Mouse (Mus musculus) hindbrain, postnatal 0 days (tissue): ENCODE data around the gene Lage3. TPM values are rescaled to one million over a fixed set of nuclear protein-coding genes. Genes with fewer than 3 reads are reported as not detected.
A peak's percentile ranks its signal among the peaks of the same experiment; 100 is the strongest.

Experiments
- ATAC-seq: fragments of 200-750 bp; cut with Nextera tagmentation; 2 replicates; pipeline ENCODE4 v1.8.0; 2017; ENCODE audit warnings: mild to moderate bottlenecking, moderate TSS enrichment, moderate library complexity
- DNase-seq: peaks from one replicate; pipeline ENCODE4 v3.0.0-alpha.2; 2015; ENCODE audit warnings: low spot score
- H3K27ac ChIP-seq: fragments of 300-500 bp; sonication (generic); 2 replicates; pipeline ENCODE4 v1.5.1; 2014; ENCODE audit warnings: mild to moderate bottlenecking
- H3K27me3 ChIP-seq: fragments of 300-500 bp; sonication (generic); 2 replicates; pipeline ENCODE4 v1.6.1; 2014; ENCODE audit warnings: low read length, mixed read lengths; ENCODE audit not compliant: insufficient read depth
- H3K36me3 ChIP-seq: fragments of 300-500 bp; sonication (generic); 2 replicates; pipeline ENCODE4 v1.6.1; 2014; ENCODE audit warnings: low read length, mixed read lengths; ENCODE audit not compliant: insufficient read depth
- H3K4me1 ChIP-seq: fragments of 300-500 bp; sonication (generic); 2 replicates; pipeline ENCODE4 v1.6.1; 2014; ENCODE audit warnings: antibody characterized with exemption, low read length, mixed read lengths; ENCODE audit not compliant: insufficient read depth
- H3K4me2 ChIP-seq: fragments of 300-500 bp; sonication (generic); 2 replicates; pipeline ENCODE4 v1.6.1; 2014; ENCODE audit warnings: low read depth, mild to moderate bottlenecking, low read length, moderate library complexity, mixed read lengths
- H3K4me3 ChIP-seq: fragments of 300-500 bp; sonication (generic); 2 replicates; pipeline ENCODE4 v1.5.1; 2014; ENCODE audit warnings: low read length
- H3K9ac ChIP-seq: fragments of 300-500 bp; sonication (generic); replicated peaks from 2 replicates; pipeline ENCODE4 v1.6.1; 2014; ENCODE audit warnings: mild to moderate bottlenecking, low read length, moderate library complexity, mixed read lengths
- H3K9me3 ChIP-seq: fragments of 300-500 bp; sonication (generic); 2 replicates; pipeline ENCODE4 v1.6.1; 2016; ENCODE audit warnings: low read length, mixed read lengths
- CTCF ChIP-seq: IDR thresholded peaks from 2 replicates; pipeline ENCODE4 v1.5.1; 2016; ENCODE audit warnings: antibody characterized with exemption, control low read depth, low read depth
- WGBS: fragments of 180-500 bp; shearing (Covaris S2); extraction: QIAGEN DNeasy Blood & Tissue Kit; methylation state at CpG from one replicate; pipeline ENCODE4 v1.1.7; 2014; 5-methylcytosine and 5-hydroxymethylcytosine counted together
- polyA plus RNA-seq: library from polyadenylated mRNA; unstranded; fragments of >200 nt; fragmentation: Nextera tagmentation; extraction: Ambion mirVana; gene quantifications from 2 replicates; pipeline ENCODE4 v1.2.1, GENCODE M21; 2015
- total RNA-seq: library from RNA; depleted of rRNA; stranded (reverse); fragments of >200 nt; gene quantifications from 2 replicates; pipeline ENCODE4 v1.2.3, GENCODE M21; 2014; rRNA removed

Gene Lage3
- total RNA-seq (34.2 and 56.9 TPM in 2 replicates), polyA plus RNA-seq (76.4 and 78.1 TPM in 2 replicates)

GRCm38 (mm10) chrX:74353467-74353770, at the start of gene Lage3:
Gene Lage3, minus strand, starts transcription at chrX:74353618.
- 58% methylated on average over 11 of the region's 22 CpGs for WGBS
- TF ChIP-seq CTCF: no peak
- Histone ChIP-seq H3K36me3 (no peaks in the 10 kb centered on the region), H3K4me3 (peak within 1 kb of the TSS; percentile 37), H3K9me3 (no peaks in the 10 kb centered on the region), H3K9ac (peak within 1 kb of the TSS; percentile 48), H3K4me1 (no peaks in the 10 kb centered on the region), H3K4me2 (peak within 1 kb of the TSS; percentile 62), H3K27ac (peak within 1 kb of the TSS; percentile 70), H3K27me3 (no peaks in the 10 kb centered on the region)
- ATAC-seq (peak; percentile 91), DNase-seq (peak; percentile 88)

GRCm38 (mm10) chrX:74400136-74400535, 46.7 kb upstream of the Lage3 start:
- DNase-seq (no peak), ATAC-seq (no peak)
- Histone ChIP-seq H3K4me1 (no peaks in the 10 kb centered on the region), H3K27me3 (no peaks in the 10 kb centered on the region), H3K4me2 (no peak overlapping the region), H3K36me3 (no peaks in the 10 kb centered on the region), H3K9me3 (no peaks in the 10 kb centered on the region), H3K27ac (no peak overlapping the region), H3K4me3 (no peak overlapping the region), H3K9ac (no peak overlapping the region)
- no peak for TF ChIP-seq CTCF
- 83% methylated on average over 3 of the region's 3 CpGs for WGBS

- Histone ChIP-seq H3K27me3 (no peaks in the 10 kb centered on the region), H3K27ac (peak within 1 kb of the TSS; percentile 91), H3K4me2 (peak within 1 kb of the TSS; percentile 64), H3K4me1 (no peaks in the 10 kb centered on the region), H3K36me3 (no peaks in the 10 kb centered on the region), H3K9me3 (no peaks in the 10 kb centered on the region), H3K4me3 (peak within 1 kb of the TSS; percentile 46), H3K9ac (peak within 1 kb of the TSS; percentile 70)
- ATAC-seq (peak; percentile 100), DNase-seq (peak; percentile 88)
- 25% methylated on average over 30 of the region's 30 CpGs for WGBS
- peak; percentile 71 for TF ChIP-seq CTCF
Measured at GRCm38 (mm10) chrX:74392535-74393443, 39.4 kb upstream of the Lage3 start, which contains the start of the genes Fam3a and Ikbkg. Gene Fam3a, minus strand, starts transcription at chrX:74393272. Gene Ikbkg, plus strand, starts transcription at chrX:74393290.

DNA sequence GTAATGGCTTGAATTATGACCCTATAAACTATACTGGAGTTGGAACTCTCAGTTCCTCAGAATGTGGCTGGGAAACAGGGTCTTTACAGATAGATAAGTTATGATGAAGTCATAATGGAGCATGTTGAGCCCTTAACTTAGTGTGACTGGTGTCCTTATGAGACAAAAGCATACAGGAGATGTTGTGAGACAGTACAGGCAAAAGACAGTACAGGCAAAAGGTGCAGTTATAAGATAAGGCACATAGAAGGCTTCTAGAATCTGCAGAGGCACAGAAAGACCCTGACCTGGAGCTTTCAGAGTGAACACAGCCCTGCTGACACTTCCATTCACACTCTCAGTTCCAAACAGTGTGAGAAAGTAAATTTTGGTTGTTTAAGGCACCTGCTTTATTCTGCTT, 34.7 kb upstream of the Lage3 start:
- Histone ChIP-seq H3K4me2 (no peak overlapping the region), H3K4me1 (no peaks in the 10 kb centered on the region), H3K9ac (no peak overlapping the region), H3K27ac (no peak overlapping the region), H3K27me3 (no peaks in the 10 kb centered on the region), H3K4me3 (no peak overlapping the region), H3K9me3 (no peaks in the 10 kb centered on the region), H3K36me3 (no peaks in the 10 kb centered on the region)
- DNase-seq: no peak
- no peak for TF ChIP-seq CTCF
- ATAC-seq: no peak

DNA sequence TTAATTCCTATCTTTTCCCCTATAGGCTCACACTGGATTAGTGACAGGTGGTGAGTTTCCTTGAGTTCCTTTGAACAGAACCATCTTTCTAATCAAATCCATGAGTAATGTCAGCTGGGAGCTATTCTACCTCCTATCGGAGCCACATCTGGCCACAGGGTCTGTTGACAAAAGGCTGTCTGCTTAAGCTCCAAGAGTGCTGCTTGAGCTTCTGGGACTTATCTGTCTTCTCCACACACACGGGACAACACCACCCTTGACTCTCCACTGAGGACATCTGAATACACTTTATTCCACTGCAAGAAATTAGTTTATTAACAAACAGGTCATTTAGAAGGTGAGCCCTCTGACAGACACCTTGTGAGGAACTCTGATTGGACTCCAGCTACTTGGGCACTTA, 31.0 kb upstream of the Lage3 start:
- H3K9ac ChIP-seq: no peak overlapping the region
- no peaks in the 10 kb centered on the region for H3K4me1 ChIP-seq
- ATAC-seq: no peak
- no peaks in the 10 kb centered on the region for H3K27me3 ChIP-seq
- no peaks in the 10 kb centered on the region for H3K9me3 ChIP-seq
- no peak for DNase-seq
- WGBS: 87% methylated on average over 2 of the region's 2 CpGs
- H3K27ac ChIP-seq: no peak overlapping the region
- no peaks in the 10 kb centered on the region for H3K36me3 ChIP-seq
- TF ChIP-seq CTCF: no peak
- no peak overlapping the region for H3K4me2 ChIP-seq
- no peak overlapping the region for H3K4me3 ChIP-seq

GRCm38 (mm10) chrX:74372888-74373549, 19.6 kb upstream of the Lage3 start, which contains the start of the genes Ubl4a and Slc10a3:
Gene Ubl4a, minus strand, starts transcription at chrX:74373218.
Gene Slc10a3, minus strand, starts transcription at chrX:74373349.
- no peak for TF ChIP-seq CTCF
- peak within 1 kb of the TSS; percentile 62 for H3K4me2 ChIP-seq
- H3K27me3 ChIP-seq: no peaks in the 10 kb centered on the region
- DNase-seq (peak; percentile 91), ATAC-seq (peak; percentile 94)
- H3K9ac ChIP-seq: peak within 1 kb of the TSS; percentile 46; the same call in 1 of the 2 replicates
- H3K27ac ChIP-seq: no peak within 1 kb of the TSS
- WGBS: 28% methylated on average over 32 of the region's 32 CpGs
- no peaks in the 10 kb centered on the region for H3K4me1 ChIP-seq
- H3K4me3 ChIP-seq: peak within 1 kb of the TSS; percentile 35
- no peaks in the 10 kb centered on the region for H3K9me3 ChIP-seq
- no peaks in the 10 kb centered on the region for H3K36me3 ChIP-seq
